Mouse (Mus musculus) erythroblast, embryonic 14.5 days (primary cell): Measurements from ENCODE around the gene Cd19.

Experiments
- GATA1 ChIP-seq: IDR thresholded peaks from 2 replicates; pipeline ENCODE4 v1.6.1; 2012; ENCODE audit warnings: low read length, inconsistent platforms, mixed read lengths
- TAL1 ChIP-seq: IDR thresholded peaks from 3 replicates; pipeline ENCODE4 v1.6.1; 2012; ENCODE audit warnings: low read length, inconsistent platforms, mixed read lengths

GRCm38 (mm10) chr7:126450641-126451040 is 36.0 kb upstream of the Cd19 start:
- TF ChIP-seq GATA1 (no peak), TAL1 (no peak)
